Mouse (Mus musculus): ENCODE data around the gene Arid3a.
A peak's percentile ranks its signal among the peaks of the same experiment; 100 is the strongest.

Gene Arid3a

DNA sequence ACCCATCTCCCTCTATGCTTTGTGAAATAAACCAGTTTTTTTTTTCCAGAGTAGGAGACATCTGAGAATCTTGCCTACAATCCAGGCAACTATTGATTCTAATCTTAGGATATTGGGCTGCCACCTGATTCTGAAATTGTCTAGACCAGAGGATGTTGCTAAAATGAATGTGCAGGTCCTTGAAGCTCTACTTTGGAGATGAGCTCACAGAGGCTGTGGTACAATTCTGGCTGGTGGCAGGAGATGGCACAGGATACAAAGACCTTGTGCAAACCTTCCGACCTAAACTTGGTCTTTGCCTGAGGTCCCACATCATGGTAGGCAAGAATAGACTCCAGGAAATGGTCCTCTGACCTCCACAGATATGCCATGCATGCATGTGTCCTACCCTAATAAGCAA, 68.8 kb downstream of the Arid3a start:
- no peak for DNase-seq (ENCODE audit: low spot score)

DNA sequence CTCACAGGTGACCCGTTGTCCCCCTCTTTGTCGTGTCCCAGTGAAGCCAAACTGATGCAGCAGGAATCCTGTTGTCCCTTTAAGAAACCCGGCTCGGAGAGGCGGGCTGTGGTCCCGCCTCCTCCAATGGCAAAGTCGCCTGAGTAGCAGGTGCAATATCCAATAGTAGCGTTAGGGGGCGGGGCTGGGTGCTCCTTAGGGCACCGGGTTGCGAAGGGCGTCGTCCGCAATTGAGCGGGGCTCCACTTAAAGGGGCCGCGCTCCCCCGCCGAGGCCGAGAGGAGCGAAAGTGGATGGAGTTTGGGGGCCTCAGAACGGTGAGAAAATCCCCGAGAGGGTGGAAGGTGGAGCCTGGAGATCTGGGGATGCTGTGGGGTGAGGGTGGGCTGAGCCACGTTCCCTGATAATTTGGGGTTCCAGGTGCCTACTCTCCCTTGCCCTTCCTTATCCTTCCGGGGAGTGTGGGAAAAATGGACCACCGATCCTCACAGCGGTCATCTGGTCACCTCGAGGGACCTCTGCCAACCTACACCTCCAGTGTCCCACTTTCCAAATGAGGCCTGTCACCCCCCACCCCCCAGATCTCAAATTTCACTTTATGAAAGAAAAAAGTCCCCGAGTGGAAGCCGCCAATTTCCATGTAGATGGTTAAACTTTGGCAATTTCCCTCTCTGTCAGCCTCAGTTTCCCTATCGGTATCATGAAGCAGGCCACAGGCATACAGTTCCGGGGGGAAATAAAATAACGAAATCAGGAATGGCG, 69.6 kb downstream of the Arid3a start, which contains the start of gene Abca7:
Abca7 (plus strand) TSS at position 223 of the 762 bp plus-strand sequence.
- DNase-seq (ENCODE audit: low spot score), result peak; percentile 89

DNA sequence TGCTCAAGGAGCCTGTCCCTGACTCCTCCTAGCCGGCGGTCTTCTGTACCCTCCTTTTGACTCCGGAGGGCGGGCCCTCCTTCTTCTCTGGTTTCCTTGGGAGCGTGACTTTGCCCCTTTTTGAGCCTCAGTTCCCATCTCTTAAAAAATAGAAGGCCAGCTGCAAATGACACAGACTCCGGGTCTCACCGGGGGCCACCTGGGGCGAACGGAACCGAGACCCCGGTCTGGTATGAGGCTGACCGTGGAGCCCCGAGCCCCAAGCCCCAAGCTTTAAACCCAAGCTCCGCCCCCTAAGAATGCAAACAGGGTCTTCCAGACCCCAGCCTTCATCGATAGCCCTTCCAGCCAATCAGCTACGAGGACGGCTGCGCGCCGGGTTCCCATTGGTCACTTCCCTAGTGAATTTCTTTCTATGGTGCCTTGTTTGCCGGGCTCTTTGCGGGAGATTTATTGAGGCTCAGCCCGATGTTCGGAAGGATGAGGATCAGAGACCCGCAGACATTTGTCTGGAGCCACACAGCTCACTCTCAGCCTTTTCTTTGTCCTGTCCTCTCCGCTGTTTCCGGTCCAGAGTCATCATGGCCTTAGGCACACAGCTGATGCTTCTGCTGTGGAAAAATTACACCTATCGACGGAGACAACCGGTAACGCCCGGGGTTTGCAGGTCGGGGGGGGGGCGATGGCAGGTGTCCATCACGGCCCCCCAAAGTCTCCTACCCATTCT, 70.4 kb downstream of the Arid3a start:
- DNase-seq (ENCODE audit: low spot score), result peak; percentile 45

DNA sequence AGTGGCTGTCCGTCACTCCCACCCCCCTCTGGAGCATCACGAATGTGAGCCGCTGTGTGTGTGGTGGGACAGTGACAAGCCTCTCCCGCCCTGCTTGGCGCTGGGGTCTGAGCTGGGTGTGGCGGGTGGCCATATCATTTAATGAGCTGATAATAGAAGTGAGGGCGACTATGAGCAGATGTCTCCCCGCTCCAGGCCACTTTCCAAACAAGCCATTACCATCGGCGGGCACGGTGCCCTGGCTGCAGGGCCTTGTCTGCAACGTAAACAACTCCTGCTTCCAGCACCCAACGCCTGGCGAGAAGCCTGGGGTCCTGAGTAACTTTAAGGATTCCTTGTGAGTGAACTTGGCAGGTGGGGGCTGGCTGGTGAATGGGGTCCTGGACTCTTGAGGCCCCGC, 71.0 kb downstream of the Arid3a start:
- no peak for DNase-seq (ENCODE audit: low spot score)

DNA sequence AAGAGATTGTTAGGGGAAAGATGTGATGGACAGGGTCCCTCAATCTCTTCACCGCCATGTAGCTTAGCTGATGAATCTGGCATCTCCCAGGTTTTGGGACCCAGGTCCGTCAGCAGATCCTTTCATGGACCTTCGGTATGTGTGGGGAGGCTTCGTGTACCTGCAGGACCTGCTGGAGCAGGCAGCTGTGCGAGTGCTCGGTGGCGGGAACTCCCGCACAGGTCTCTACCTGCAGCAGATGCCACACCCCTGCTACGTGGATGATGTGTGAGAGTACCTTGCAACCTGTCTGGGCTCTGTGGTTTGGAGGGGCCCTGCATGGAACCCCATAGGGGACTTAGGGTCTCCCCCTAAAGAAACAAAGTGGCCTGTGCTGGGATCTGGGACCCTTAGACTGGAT, 75.1 kb downstream of the Arid3a start:
- DNase-seq (ENCODE audit: low spot score), result no peak

DNA sequence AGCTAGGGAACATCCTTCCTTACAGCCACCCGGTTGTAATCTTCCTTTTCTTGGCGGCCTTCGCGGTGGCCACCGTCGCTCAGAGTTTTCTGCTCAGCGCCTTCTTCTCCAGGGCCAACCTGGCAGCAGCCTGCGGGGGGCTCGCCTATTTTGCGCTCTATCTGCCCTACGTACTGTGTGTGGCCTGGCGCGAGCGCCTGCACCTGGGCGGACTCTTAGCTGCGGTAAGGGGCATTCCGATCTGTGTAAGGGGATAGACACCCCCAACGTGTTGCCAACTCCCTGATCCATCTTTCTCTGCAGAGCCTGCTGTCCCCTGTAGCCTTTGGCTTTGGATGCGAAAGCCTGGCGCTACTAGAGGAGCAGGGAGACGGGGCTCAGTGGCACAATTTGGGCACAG, 76.0 kb downstream of the Arid3a start:
- DNase-seq (ENCODE audit: low spot score), result no peak

DNA sequence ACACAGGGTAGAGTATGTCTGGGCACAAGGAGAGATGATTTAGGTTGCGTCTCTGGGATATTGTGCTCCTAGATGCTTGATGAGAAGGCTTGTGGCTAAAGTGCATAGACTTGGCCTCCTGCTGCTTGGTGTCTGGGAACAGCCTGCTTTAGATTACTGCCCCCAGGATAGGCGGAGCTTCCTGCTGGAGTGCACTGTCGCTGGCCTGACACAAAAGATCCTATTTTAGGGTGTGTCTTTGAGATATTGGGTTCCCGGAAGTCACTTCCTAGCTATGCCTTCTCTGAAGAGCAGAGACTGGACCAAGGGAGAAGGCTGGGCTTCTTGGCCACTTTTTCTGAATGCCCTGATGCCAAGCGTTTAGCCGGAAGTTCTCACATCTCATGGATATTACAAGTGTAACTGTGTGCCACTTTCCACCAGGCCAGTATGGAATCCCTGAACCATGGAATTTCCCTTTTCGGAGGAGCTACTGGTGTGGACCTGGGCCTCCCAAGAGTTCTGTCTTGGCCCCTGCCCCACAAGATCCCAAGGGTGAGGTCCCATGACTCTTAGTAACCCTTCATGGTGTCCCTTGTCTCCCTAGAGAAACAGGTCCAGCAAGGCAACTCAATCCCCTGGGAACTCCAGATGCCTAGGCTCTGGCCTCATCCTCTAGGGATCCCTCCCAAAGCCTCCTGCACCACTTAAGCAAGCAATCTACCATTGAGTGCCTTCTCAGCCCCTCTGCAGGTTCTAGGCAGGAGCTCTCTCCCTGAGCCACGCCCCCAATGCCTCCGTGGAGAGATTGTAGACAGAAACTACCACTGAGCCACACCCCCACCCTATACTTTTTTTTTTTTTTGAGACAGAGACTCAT, 76.8 kb downstream of the Arid3a start:
- DNase-seq (ENCODE audit: low spot score), result no peak

DNA sequence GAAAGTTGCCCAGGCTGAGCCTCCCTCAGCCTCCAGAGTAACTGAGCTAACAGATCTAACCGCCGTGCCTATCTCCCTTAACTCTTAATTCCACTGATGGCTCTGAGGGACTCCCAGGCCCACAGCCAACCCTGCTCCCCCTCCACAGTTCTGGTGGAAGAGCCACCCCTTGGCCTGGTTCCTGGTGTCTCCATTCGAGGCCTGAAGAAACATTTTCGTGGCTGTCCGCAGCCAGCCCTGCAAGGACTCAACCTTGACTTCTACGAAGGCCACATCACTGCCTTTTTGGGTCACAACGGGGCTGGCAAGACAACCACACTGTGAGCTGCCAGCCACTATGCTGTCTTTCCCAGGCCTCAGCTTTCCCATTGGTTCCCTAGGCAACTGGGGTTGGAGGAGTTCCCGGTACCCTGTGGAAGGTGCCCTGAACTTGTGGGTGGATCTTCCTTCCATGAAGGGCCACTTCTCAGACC, 77.4 kb downstream of the Arid3a start:
- no peak for DNase-seq (ENCODE audit: low spot score)
